Mouse (Mus musculus): ENCODE data around the gene Mark1.

DNA sequence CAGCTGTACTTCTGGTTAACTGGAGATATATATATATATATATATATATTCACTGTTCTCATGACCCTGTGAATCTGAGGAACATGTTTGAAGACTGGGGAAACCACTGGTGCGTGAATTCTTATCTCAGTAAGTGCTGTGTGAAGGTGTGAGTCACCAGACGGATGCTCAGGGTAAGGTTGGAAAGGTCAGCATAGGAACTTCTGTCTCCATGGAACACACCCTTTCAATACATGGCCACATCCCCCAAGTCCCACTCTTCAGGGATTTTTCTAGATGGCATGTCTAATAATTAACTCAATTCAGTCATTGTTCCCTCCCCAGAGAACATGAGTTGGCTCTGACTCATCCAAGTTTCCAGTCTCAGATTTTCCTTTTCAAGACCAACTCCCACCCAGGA lies 137.8 kb downstream of the Mark1 start:
- TF ChIP-seq CTCF (IDR thresholded peaks at IDR 0.05; ENCODE audit: low read depth, low read length) = no peak
- no peak for TF ChIP-seq POLR2AphosphoS5 (IDR thresholded peaks at IDR 0.05; ENCODE audit: insufficient replicate concordance, low read depth, low read length)
- no peak for TF ChIP-seq TAL1 (conservative IDR thresholded peaks at IDR 0.05; ENCODE audit: low read depth, low read length)
- TF ChIP-seq GATA1 (IDR thresholded peaks at IDR 0.05; ENCODE audit: borderline replicate concordance, low read length) = no peak

Measured in G1E (cell line).